Mouse (Mus musculus) C2C12 (cell line): Measurements from ENCODE around the gene Gm13276.
"Not testable (repeated sequence)": the region's sequence is repeated elsewhere in the genome, so short reads cannot be mapped to it uniquely, and the experiment has no call there.

ENCODE experiments used
- CTCF ChIP-seq: IDR thresholded peaks from one replicate; pipeline ENCODE4 v1.5.1; 2011; ENCODE audit not compliant: control insufficient read depth, insufficient read depth, insufficient read length
- MYOD1 ChIP-seq: IDR thresholded peaks from one replicate; pipeline ENCODE4 v1.6.1; 2011; ENCODE audit warnings: low read depth; ENCODE audit not compliant: control insufficient read depth, insufficient read length

DNA sequence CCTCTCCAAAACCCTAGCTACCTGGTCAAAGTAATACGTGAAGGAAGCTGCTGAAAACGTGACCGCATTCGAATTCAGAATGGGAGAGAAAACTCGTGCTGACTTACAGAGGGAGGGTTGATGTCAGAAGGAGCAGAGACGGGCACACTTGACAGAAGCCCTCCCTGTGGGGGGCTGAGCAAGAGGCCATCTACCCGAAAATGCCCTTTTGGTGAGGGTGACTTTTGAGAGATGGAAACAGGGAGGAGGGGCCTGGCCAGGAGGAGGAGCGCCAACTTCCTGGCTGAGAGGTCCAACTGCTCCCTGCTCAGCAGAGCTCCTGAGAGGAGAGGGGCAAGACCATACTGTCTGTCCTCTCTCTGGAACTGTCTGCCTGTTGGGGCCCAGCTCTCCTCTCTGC is 19.7 kb downstream of the Gm13276 start, which contains the start of gene Gm13288:
- TF ChIP-seq CTCF, MYOD1: not testable (repeated sequence)
